Mouse (Mus musculus) MEL (cell line): ENCODE results near the gene Auts2.

ENCODE experiments used
- CTCF ChIP-seq, 3 experiments: IDR thresholded peaks in 2 of 3; conservative IDR thresholded peaks in 1 of 3; 2 replicates each; pipeline ENCODE4 v1.5.1; 2011 to 2012; ENCODE audit warnings: low read length in 3 of 3, low read depth in 2 of 3, mild to moderate bottlenecking in 2 of 3, improper control_type of control experiment in 1 of 3, inconsistent platforms in 1 of 3, mixed read lengths in 1 of 3, moderate library complexity in 1 of 3; ENCODE audit not compliant: control insufficient read depth in 1 of 3, insufficient read depth in 1 of 3, poor library complexity in 1 of 3, severe bottlenecking in 1 of 3
- EP300 ChIP-seq, 2 experiments: IDR thresholded peaks; 2 replicates each; pipeline ENCODE4 v1.6.1; 2011; ENCODE audit warnings: improper control_type of control experiment in 2 of 2, low read length in 2 of 2, low read depth in 1 of 2, mild to moderate bottlenecking in 1 of 2
- KAT2A ChIP-seq: conservative IDR thresholded peaks from 2 replicates; pipeline ENCODE4 v1.6.1; 2012; ENCODE audit warnings: low read depth, low read length, improper control_type of control experiment, inconsistent platforms
- MAFK ChIP-seq: IDR thresholded peaks from 2 replicates; pipeline ENCODE4 v1.6.1; 2011; ENCODE audit warnings: low read depth, mild to moderate bottlenecking, low read length, improper control_type of control experiment, borderline replicate concordance
- POLR2A ChIP-seq, 2 experiments: IDR thresholded peaks; 2 replicates each; pipeline ENCODE4 v1.6.1; 2011 to 2012; ENCODE audit warnings: low read length in 2 of 2, mild to moderate bottlenecking in 2 of 2, control low read depth in 1 of 2, improper control_type of control experiment in 1 of 2, low read depth in 1 of 2, moderate library complexity in 1 of 2; ENCODE audit not compliant: control insufficient read depth in 1 of 2, insufficient read depth in 1 of 2, poor library complexity in 1 of 2
- TCF12 ChIP-seq: IDR thresholded peaks from 2 replicates; pipeline ENCODE4 v1.6.1; 2014; ENCODE audit warnings: low read depth, mild to moderate bottlenecking, inconsistent platforms, low read length, improper control_type of control experiment, moderate library complexity
- UBTF ChIP-seq: IDR thresholded peaks from 2 replicates; pipeline ENCODE4 v1.6.1; 2012; ENCODE audit warnings: low read depth, mild to moderate bottlenecking, inconsistent platforms, low read length, improper control_type of control experiment, moderate library complexity, borderline replicate concordance; ENCODE audit not compliant: insufficient read depth
- USF1 ChIP-seq: IDR thresholded peaks from 2 replicates; pipeline ENCODE4 v1.6.1; 2014; ENCODE audit warnings: low read depth, mild to moderate bottlenecking, inconsistent platforms, low read length, improper control_type of control experiment, moderate library complexity
- ZKSCAN1 ChIP-seq: IDR thresholded peaks from 2 replicates; pipeline ENCODE4 v1.6.1; 2012; ENCODE audit warnings: low read depth, mild to moderate bottlenecking, inconsistent platforms, low read length, improper control_type of control experiment, moderate library complexity

DNA sequence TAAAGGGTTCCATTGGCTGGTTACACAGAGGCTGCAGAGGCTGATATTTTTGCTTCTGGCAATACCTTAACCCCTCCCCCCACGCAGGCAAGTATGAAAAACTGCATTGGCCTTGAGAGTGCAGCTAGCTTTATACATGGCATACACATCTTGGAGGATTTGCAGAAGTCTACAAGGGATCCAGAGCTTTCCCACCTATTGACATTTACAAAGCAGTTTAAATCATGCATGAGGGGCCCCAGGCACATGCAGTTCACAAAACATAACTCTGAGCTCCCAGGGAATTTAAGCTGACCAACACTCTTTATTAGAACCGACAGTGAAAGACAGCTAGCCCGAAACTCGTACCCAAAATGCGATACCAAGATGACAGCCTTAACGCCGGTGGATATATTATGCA is 888.9 kb downstream of the Auts2 start:
- no peak for TF ChIP-seq TCF12
- no peak for TF ChIP-seq KAT2A
- TF ChIP-seq POLR2A (IDR thresholded peaks at IDR 0.05; ENCODE audit: control insufficient read depth in 1 of 2, insufficient read depth in 1 of 2, low read depth in 1 of 2, low read length in 2 of 2, poor library complexity in 1 of 2), result no peak
- TF ChIP-seq MAFK, result no peak
- TF ChIP-seq ZKSCAN1, result no peak
- TF ChIP-seq UBTF, result no peak
- no peak for TF ChIP-seq CTCF (IDR thresholded peaks at IDR 0.05 in 2 of 3, conservative IDR thresholded peaks at IDR 0.05 in 1 of 3; ENCODE audit: control insufficient read depth in 1 of 3, insufficient read depth in 1 of 3, low read depth in 2 of 3, low read length in 3 of 3, poor library complexity in 1 of 3, severe bottlenecking in 1 of 3)
- TF ChIP-seq EP300 (IDR thresholded peaks at IDR 0.05; ENCODE audit: low read depth in 1 of 2, low read length in 2 of 2), result no peak
- no peak for TF ChIP-seq USF1
